14 mouse cellular contexts compared by ENCODE assay signal in genomic region chr4:103199086-103199485, GRCm38 (mm10).
"Had no signal": no experiment of that assay in that cellular context is flagged by ENCODE, and none has a peak within 500 bp of the region (broad histone marks: within the 10 kb centered on the region; RNA-seq: fewer than 3 reads in every experiment).

No protein-coding gene starts in this region.

- H3K9ac ChIP-seq: kidney, embryonic 15.5 days; limb, embryonic 12.5 days; liver, embryonic 13.5 days; liver, postnatal 0 days; lung, embryonic 15.5 days; midbrain, embryonic 15.5 days; neural tube, embryonic 12.5 days had no signal

- ATAC-seq: liver, postnatal 0 days; midbrain, embryonic 15.5 days had no signal

- H3K27ac ChIP-seq: kidney, embryonic 15.5 days; limb, embryonic 12.5 days; liver, embryonic 13.5 days; lung, embryonic 15.5 days; macrophage; midbrain, embryonic 15.5 days; neural tube, embryonic 12.5 days had no signal

- H3K9me3 ChIP-seq: kidney, embryonic 15.5 days; limb, embryonic 12.5 days; liver, embryonic 13.5 days; lung, embryonic 15.5 days; megakaryocyte, embryonic 14.5 days; midbrain, embryonic 15.5 days; neural tube, embryonic 12.5 days had no signal

- H3K4me2 ChIP-seq: kidney, embryonic 15.5 days; limb, embryonic 12.5 days; liver, embryonic 13.5 days; lung, embryonic 15.5 days; midbrain, embryonic 11.5 days; midbrain, embryonic 15.5 days; neural tube, embryonic 12.5 days had no signal

- H3K4me1 ChIP-seq: kidney, embryonic 15.5 days; limb, embryonic 12.5 days; liver, embryonic 13.5 days; lung, embryonic 15.5 days; midbrain, embryonic 15.5 days; neural tube, embryonic 12.5 days had no signal

- H3K4me3 ChIP-seq: kidney, embryonic 15.5 days; limb, embryonic 12.5 days; liver, embryonic 13.5 days; lung, embryonic 15.5 days; megakaryocyte, embryonic 14.5 days; midbrain, embryonic 15.5 days; neural tube, embryonic 12.5 days had no signal

- H3K27me3 ChIP-seq: kidney, embryonic 15.5 days; limb, embryonic 12.5 days; liver, embryonic 13.5 days; lung, embryonic 15.5 days; megakaryocyte, embryonic 14.5 days; midbrain, embryonic 15.5 days; neural tube, embryonic 12.5 days had no signal

- DNase-seq: kidney, adult 18-20 months; kidney, postnatal 25 days; liver; liver, embryonic 13.5 days; liver, postnatal 0 days; lung, postnatal 14 days had no signal
